Mouse (Mus musculus): Measurements from ENCODE around the gene Bcas3. TPM values are rescaled to one million over a fixed set of nuclear protein-coding genes. Genes with fewer than 3 reads are reported as not detected.

Gene Bcas3
- polyA plus RNA-seq (2015; fragmentation: Nextera tagmentation; extraction: Ambion mirVana), result 20.2 and 20.5 TPM in 2 replicates

GRCm38 (mm10) chr11:85352539-85353380 lies at the start of gene Bcas3:
TSS of gene Bcas3 (plus strand) at chr11:85353167.
- peak; percentile 100 for ATAC-seq (replicated peaks; ENCODE audit: extremely low read depth, insufficient read depth, low FRiP score)
- Histone ChIP-seq H3K36me3 (ENCODE audit: control insufficient read depth, insufficient read depth) (no peaks in the 10 kb centered on the region), H3K27me3 (ENCODE audit: control insufficient read depth, insufficient read depth, low read length) (no peaks in the 10 kb centered on the region), H3K27ac (ENCODE audit: low read length) (peak within 1 kb of the TSS; percentile 75), H3K9me3 (replicated peaks; ENCODE audit: control insufficient read depth, low read length) (no peaks in the 10 kb centered on the region), H3K9ac (ENCODE audit: low read length) (peak within 1 kb of the TSS; percentile 87), H3K4me3 (ENCODE audit: low read length) (peak within 1 kb of the TSS; percentile 90), H3K4me1 (ENCODE audit: control insufficient read depth, insufficient read depth, low read length) (peaks cover 10% of the 10 kb centered on the region), H3K4me2 (ENCODE audit: low read depth, low read length) (peak within 1 kb of the TSS; percentile 95)
- under 1% methylated on average over 47 of the region's 47 CpGs for WGBS

GRCm38 (mm10) chr11:85306577-85307260 lies 46.2 kb upstream of the Bcas3 start:
- peaks cover 4% of the 10 kb centered on the region; the same call in 1 of the 2 replicates for H3K4me1 ChIP-seq (ENCODE audit: control insufficient read depth, insufficient read depth, low read length)
- no peaks in the 10 kb centered on the region for H3K9me3 ChIP-seq (replicated peaks; ENCODE audit: control insufficient read depth, low read length)
- 33% methylated on average over 4 of the region's 4 CpGs for WGBS
- H3K9ac ChIP-seq (ENCODE audit: low read length), result no peak overlapping the region
- no peak overlapping the region for H3K4me2 ChIP-seq (ENCODE audit: low read depth, low read length)
- H3K4me3 ChIP-seq (ENCODE audit: low read length), result no peak overlapping the region
- no peaks in the 10 kb centered on the region for H3K27me3 ChIP-seq (ENCODE audit: control insufficient read depth, insufficient read depth, low read length)
- ATAC-seq (replicated peaks; ENCODE audit: extremely low read depth, insufficient read depth, low FRiP score), result no peak
- no peaks in the 10 kb centered on the region for H3K36me3 ChIP-seq (ENCODE audit: control insufficient read depth, insufficient read depth)
- H3K27ac ChIP-seq (ENCODE audit: low read length), result no peak overlapping the region

- 75% methylated on average over 2 of the region's 2 CpGs for WGBS
- Histone ChIP-seq H3K36me3 (ENCODE audit: control insufficient read depth, insufficient read depth) (no peaks in the 10 kb centered on the region), H3K9ac (ENCODE audit: low read length) (no peak overlapping the region), H3K4me2 (ENCODE audit: low read depth, low read length) (no peak overlapping the region), H3K27ac (ENCODE audit: low read length) (no peak overlapping the region), H3K9me3 (replicated peaks; ENCODE audit: control insufficient read depth, low read length) (no peaks in the 10 kb centered on the region), H3K27me3 (ENCODE audit: control insufficient read depth, insufficient read depth, low read length) (no peaks in the 10 kb centered on the region), H3K4me1 (ENCODE audit: control insufficient read depth, insufficient read depth, low read length) (peaks cover 14% of the 10 kb centered on the region), H3K4me3 (ENCODE audit: low read length) (no peak overlapping the region)
- no peak for ATAC-seq (replicated peaks; ENCODE audit: extremely low read depth, insufficient read depth, low FRiP score)
These were observed 44.2 kb upstream of the Bcas3 start for GRCm38 (mm10) chr11:85308799-85309198.

GRCm38 (mm10) chr11:85310407-85310712 lies 42.6 kb upstream of the Bcas3 start:
- Histone ChIP-seq H3K36me3 (ENCODE audit: control insufficient read depth, insufficient read depth) (peaks cover 9% of the 10 kb centered on the region), H3K9me3 (replicated peaks; ENCODE audit: control insufficient read depth, low read length) (no peaks in the 10 kb centered on the region), H3K4me1 (ENCODE audit: control insufficient read depth, insufficient read depth, low read length) (peaks cover 14% of the 10 kb centered on the region), H3K4me2 (ENCODE audit: low read depth, low read length) (peak overlapping the region; percentile 67), H3K9ac (ENCODE audit: low read length) (peak overlapping the region; percentile 68), H3K27me3 (ENCODE audit: control insufficient read depth, insufficient read depth, low read length) (no peaks in the 10 kb centered on the region), H3K27ac (ENCODE audit: low read length) (peak overlapping the region; percentile 88), H3K4me3 (ENCODE audit: low read length) (peak overlapping the region; percentile 96)
- ATAC-seq (replicated peaks; ENCODE audit: extremely low read depth, insufficient read depth, low FRiP score), result no peak
- 2% methylated on average over 15 of the region's 15 CpGs for WGBS

- H3K36me3 ChIP-seq (ENCODE audit: control insufficient read depth, insufficient read depth), result peaks cover 10% of the 10 kb centered on the region
- no peaks in the 10 kb centered on the region for H3K9me3 ChIP-seq (replicated peaks; ENCODE audit: control insufficient read depth, low read length)
These were observed 42.0 kb upstream of the Bcas3 start, which contains the start of gene Ppm1d for GRCm38 (mm10) chr11:85310713-85311574. TSS of gene Ppm1d (plus strand) at chr11:85311244.

GRCm38 (mm10) chr11:85311645-85312490 lies 41.1 kb upstream of the Bcas3 start:
- H3K4me3 ChIP-seq (ENCODE audit: low read length), result peak overlapping the region; percentile 96
- peaks cover 14% of the 10 kb centered on the region for H3K4me1 ChIP-seq (ENCODE audit: control insufficient read depth, insufficient read depth, low read length)
- peak overlapping the region; percentile 73 for H3K4me2 ChIP-seq (ENCODE audit: low read depth, low read length)
- peaks cover 12% of the 10 kb centered on the region for H3K36me3 ChIP-seq (ENCODE audit: control insufficient read depth, insufficient read depth)
- ATAC-seq (replicated peaks; ENCODE audit: extremely low read depth, insufficient read depth, low FRiP score), result peak; percentile 28
- WGBS, result under 1% methylated on average over 54 of the region's 56 CpGs
- peak overlapping the region; percentile 97 for H3K27ac ChIP-seq (ENCODE audit: low read length)
- no peaks in the 10 kb centered on the region for H3K27me3 ChIP-seq (ENCODE audit: control insufficient read depth, insufficient read depth, low read length)
- no peaks in the 10 kb centered on the region for H3K9me3 ChIP-seq (replicated peaks; ENCODE audit: control insufficient read depth, low read length)
- H3K9ac ChIP-seq (ENCODE audit: low read length), result peak overlapping the region; percentile 98

More at GRCm38 (mm10) chr11:85310713-85311574, 42.0 kb upstream of the Bcas3 start, which contains the start of gene Ppm1d:
- peak within 1 kb of the TSS; percentile 98 for H3K9ac ChIP-seq (ENCODE audit: low read length)
- no peaks in the 10 kb centered on the region for H3K27me3 ChIP-seq (ENCODE audit: control insufficient read depth, insufficient read depth, low read length)
- H3K4me1 ChIP-seq (ENCODE audit: control insufficient read depth, insufficient read depth, low read length), result peaks cover 14% of the 10 kb centered on the region
- H3K4me3 ChIP-seq (ENCODE audit: low read length), result peak within 1 kb of the TSS; percentile 96
- H3K4me2 ChIP-seq (ENCODE audit: low read depth, low read length), result peak within 1 kb of the TSS; percentile 73
- WGBS, result under 1% methylated on average over 78 of the region's 78 CpGs
- H3K27ac ChIP-seq (ENCODE audit: low read length), result peak within 1 kb of the TSS; percentile 97
- peak; percentile 93 for ATAC-seq (replicated peaks; ENCODE audit: extremely low read depth, insufficient read depth, low FRiP score)

- H3K36me3 ChIP-seq (ENCODE audit: control insufficient read depth, insufficient read depth), result peaks cover 12% of the 10 kb centered on the region
- H3K9me3 ChIP-seq (replicated peaks; ENCODE audit: control insufficient read depth, low read length), result no peaks in the 10 kb centered on the region
- H3K9ac ChIP-seq (ENCODE audit: low read length), result peak overlapping the region; percentile 98
- peak overlapping the region; percentile 96 for H3K4me3 ChIP-seq (ENCODE audit: low read length)
- H3K27ac ChIP-seq (ENCODE audit: low read length), result no peak overlapping the region
- peaks cover 14% of the 10 kb centered on the region for H3K4me1 ChIP-seq (ENCODE audit: control insufficient read depth, insufficient read depth, low read length)
- no peaks in the 10 kb centered on the region for H3K27me3 ChIP-seq (ENCODE audit: control insufficient read depth, insufficient read depth, low read length)
- ATAC-seq (replicated peaks; ENCODE audit: extremely low read depth, insufficient read depth, low FRiP score), result no peak
- peak overlapping the region; percentile 73 for H3K4me2 ChIP-seq (ENCODE audit: low read depth, low read length)
- 16% methylated on average over 2 of the region's 2 CpGs for WGBS
These were observed 40.1 kb upstream of the Bcas3 start for GRCm38 (mm10) chr11:85312818-85313217.

GRCm38 (mm10) chr11:85313361-85313760 lies 39.6 kb upstream of the Bcas3 start:
- Histone ChIP-seq H3K4me2 (ENCODE audit: low read depth, low read length) (peak overlapping the region; percentile 73), H3K4me3 (ENCODE audit: low read length) (peak overlapping the region; percentile 96), H3K9me3 (replicated peaks; ENCODE audit: control insufficient read depth, low read length) (no peaks in the 10 kb centered on the region), H3K9ac (ENCODE audit: low read length) (peak overlapping the region; percentile 48; the same call in 1 of the 2 replicates), H3K27me3 (ENCODE audit: control insufficient read depth, insufficient read depth, low read length) (no peaks in the 10 kb centered on the region), H3K36me3 (ENCODE audit: control insufficient read depth, insufficient read depth) (peaks cover 12% of the 10 kb centered on the region), H3K27ac (ENCODE audit: low read length) (no peak overlapping the region), H3K4me1 (ENCODE audit: control insufficient read depth, insufficient read depth, low read length) (peaks cover 14% of the 10 kb centered on the region)
- no peak for ATAC-seq (replicated peaks; ENCODE audit: extremely low read depth, insufficient read depth, low FRiP score)
- WGBS, result 81% methylated on average over 3 of the region's 3 CpGs

Data from heart, embryonic 16.5 days (tissue).